Mouse (Mus musculus) adrenal gland, postnatal 0 days (tissue): Measurements from ENCODE around the gene B4galt4. TPM values are rescaled to one million over a fixed set of nuclear protein-coding genes. Genes with fewer than 3 reads are reported as not detected.

ENCODE experiments used
- polyA plus RNA-seq: library from polyadenylated mRNA; unstranded; fragments of >200 nt; fragmentation: Nextera tagmentation; extraction: Ambion mirVana; gene quantifications from 2 replicates; pipeline ENCODE4 v1.2.1, GENCODE M21; 2015

The B4galt4 gene
- 20.0 and 20.8 TPM in 2 replicates for polyA plus RNA-seq

DNA sequence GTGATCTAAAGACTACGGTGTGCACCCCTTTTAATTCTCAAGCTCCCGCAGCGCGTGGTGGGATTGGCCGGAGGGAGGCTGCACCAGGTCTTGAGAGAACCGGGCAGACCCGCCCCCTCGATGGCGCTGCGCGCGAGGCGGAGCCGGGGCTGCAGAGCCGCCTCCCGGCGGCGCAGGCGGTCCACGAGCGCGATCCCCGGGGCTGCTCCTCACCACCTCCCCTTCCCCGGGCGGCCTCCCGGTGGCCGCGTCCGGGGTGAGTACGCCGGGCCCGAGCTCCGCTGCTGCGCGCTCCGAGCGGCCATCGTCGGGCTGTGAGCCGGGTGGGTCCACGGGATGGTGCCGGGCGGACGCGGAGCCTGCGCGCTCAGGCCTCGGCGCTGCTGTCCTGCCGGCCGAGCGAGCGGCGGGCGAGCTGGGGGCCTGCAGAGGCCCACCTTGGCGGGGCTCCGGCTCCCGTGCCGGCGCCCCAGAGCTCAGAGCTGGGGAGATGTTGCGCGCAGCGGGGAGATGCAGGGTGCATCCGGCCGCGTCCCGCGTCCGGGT, at the start of gene B4galt4:
B4galt4 (plus strand) TSS at position 152 of the 546 bp plus-strand sequence.

DNA sequence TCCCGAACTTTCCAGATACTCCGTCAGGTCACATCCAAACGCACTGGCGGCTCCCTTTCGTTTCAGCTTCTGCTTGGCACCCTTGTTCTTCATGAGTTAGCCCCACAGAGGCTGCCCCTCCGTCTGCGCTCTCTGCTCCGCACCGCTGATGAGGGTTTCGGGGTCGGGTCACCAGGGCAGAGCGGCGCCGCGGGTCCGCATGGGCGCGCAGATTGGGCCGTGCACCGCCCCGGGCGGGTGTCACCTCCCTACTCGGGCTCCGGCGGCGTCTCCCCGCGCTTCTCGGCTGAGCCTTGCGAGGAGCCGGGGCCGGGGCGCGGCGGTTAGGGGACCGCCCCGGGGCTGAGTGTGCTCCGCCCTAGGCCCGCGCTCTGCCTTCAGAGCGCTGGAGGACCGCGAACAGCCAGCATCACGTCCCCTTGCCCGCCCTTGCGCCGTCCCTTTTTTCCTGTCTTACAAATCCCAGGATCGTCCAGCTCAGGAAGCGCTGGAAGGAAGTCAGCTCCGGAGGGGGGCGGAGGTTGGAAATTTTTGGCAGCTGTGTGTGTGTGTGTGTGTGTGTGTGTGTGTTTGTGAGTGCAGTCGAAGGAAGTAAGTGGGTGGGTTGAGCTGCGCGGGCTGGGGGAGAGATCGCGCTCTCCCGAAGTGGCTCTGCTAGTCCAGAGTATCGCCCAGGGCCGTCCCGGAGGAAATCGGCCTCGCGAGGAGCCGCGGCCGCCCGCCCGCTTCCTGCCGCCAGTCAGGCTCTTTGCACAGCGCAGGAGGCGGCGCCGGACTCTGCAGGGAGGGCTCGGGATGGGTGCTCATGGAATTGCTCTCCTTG, 29.3 kb upstream of the B4galt4 start, which contains the start of gene Arhgap31:
Arhgap31 (minus strand) TSS at position 694 of the 823 bp plus-strand sequence.

DNA sequence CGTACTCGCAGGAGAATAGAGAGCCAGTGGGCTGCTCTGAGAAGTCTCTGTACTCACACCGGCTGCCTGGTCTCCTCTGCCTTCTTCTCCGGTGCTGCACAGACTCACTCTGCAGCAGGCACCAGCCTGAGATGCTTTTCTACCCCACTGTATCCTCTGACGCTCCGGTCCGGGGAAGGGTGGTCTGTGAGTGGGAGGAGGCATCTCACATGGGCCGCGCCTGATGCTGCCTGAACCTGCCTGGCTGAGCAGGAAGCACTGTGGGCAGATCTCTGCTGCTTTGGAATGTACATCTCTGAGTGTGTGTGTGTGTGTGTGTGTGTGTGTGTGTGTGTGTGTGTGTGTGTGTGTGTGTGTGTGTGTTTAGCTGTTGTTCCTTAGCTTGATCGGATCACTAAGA, 58.0 kb downstream of the B4galt4 start, which contains the start of gene Upk1b:
Upk1b (minus strand) TSS at position 238 of the 400 bp plus-strand sequence.

Other genes starting within 250 kb of the B4galt4 start
- 21.1 and 23.6 TPM in 2 replicates for gene Timmdc1, start 219.6 kb upstream of the B4galt4 start, polyA plus RNA-seq
- 35.2 and 40.1 TPM in 2 replicates for gene Poglut1, start 192.0 kb upstream of the B4galt4 start, polyA plus RNA-seq
- 35.1 and 57.9 TPM in 2 replicates for gene Tmem39a, start 183.6 kb upstream of the B4galt4 start, polyA plus RNA-seq
- gene Arhgap31, start 29.0 kb upstream of the B4galt4 start, polyA plus RNA-seq: 4.9 and 6.6 TPM in 2 replicates
- gene Upk1b, start 58.1 kb downstream of the B4galt4 start, polyA plus RNA-seq: 19.0 and 19.5 TPM in 2 replicates
- gene 4930435E12Rik, start 86.5 kb downstream of the B4galt4 start, polyA plus RNA-seq: not detected in 2 replicates
- gene Igsf11, start 150.4 kb downstream of the B4galt4 start, polyA plus RNA-seq: 4.3 and 8.9 TPM in 2 replicates